Mouse (Mus musculus): ENCODE results near the gene Saysd1.

Saysd1 gene

GRCm38 (mm10) chr14:20138484-20139355 is at the start of gene Saysd1:
TSS of gene Saysd1 (minus strand) at chr14:20138534.
- DNase-seq = peak; percentile 10

GRCm38 (mm10) chr14:20185426-20185825 is 47.1 kb upstream of the Saysd1 start:
- peak; percentile 26 for DNase-seq

DNA sequence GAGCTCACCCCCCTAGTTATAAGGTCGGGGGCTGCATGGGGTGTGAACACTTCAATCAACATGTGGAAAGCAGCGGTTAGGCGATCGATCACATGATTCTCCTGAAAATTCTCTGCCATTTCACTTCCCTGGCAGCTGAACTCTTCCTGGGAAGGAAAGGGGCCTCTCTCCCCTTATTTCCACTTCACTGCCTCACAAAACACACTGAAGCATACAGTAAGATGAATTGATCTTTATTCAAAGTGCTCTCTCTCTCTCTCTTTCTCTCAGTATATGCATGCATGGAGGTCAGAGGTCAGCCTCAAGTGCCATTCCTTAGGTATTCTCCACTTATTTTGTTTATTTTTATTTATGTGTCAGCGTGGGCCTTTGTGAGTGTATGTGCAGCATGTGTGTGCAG is 45.4 kb upstream of the Saysd1 start:
- DNase-seq = no peak

- peak; percentile 36 for DNase-seq
These were observed 44.3 kb upstream of the Saysd1 start for GRCm38 (mm10) chr14:20182596-20182995.

- DNase-seq = peak; percentile 96
These were observed 43.2 kb upstream of the Saysd1 start, which contains the start of gene Kcnk5 for GRCm38 (mm10) chr14:20181466-20181921. TSS of gene Kcnk5 (minus strand) at chr14:20181809.

GRCm38 (mm10) chr14:20180751-20181162 is 42.4 kb upstream of the Saysd1 start:
- no peak for DNase-seq

- peak; percentile 80 for DNase-seq
These were observed 42.0 kb upstream of the Saysd1 start for GRCm38 (mm10) chr14:20180304-20180703.

GRCm38 (mm10) chr14:20179731-20180280 is 41.5 kb upstream of the Saysd1 start:
- DNase-seq = no peak

GRCm38 (mm10) chr14:20179080-20179479 is 40.7 kb upstream of the Saysd1 start:
- DNase-seq = no peak

- no peak for DNase-seq
These were observed 40.3 kb upstream of the Saysd1 start for GRCm38 (mm10) chr14:20178593-20178992.

GRCm38 (mm10) chr14:20177494-20178123 is 39.3 kb upstream of the Saysd1 start:
- DNase-seq = peak; percentile 65

DNA sequence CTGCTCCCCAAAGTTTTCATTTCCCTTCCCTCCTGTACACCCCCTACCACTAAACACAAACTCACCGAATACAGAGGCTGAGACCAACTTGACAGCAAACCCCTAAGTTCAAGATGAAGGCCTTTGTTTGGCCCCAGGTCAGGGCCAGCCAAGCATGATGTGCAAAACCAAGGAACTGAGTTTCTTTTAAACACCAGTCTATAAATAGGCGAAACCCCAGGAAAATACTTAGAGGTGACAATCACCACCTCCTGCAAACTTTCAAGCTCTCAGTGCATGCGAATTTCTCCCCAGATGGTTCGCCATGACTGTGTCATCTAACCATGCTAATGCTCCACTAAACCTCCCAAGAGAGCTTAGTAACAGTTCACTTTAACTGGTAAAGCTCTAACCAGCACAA is 37.4 kb upstream of the Saysd1 start:
- no peak for DNase-seq

- no peak for DNase-seq
These were observed 36.8 kb upstream of the Saysd1 start for GRCm38 (mm10) chr14:20175114-20175513.

- no peak for DNase-seq
These were observed 36.4 kb upstream of the Saysd1 start for GRCm38 (mm10) chr14:20174696-20175095.

GRCm38 (mm10) chr14:20173873-20174490 is 35.6 kb upstream of the Saysd1 start:
- DNase-seq = no peak

GRCm38 (mm10) chr14:20172924-20173323 is 34.6 kb upstream of the Saysd1 start:
- no peak for DNase-seq

DNA sequence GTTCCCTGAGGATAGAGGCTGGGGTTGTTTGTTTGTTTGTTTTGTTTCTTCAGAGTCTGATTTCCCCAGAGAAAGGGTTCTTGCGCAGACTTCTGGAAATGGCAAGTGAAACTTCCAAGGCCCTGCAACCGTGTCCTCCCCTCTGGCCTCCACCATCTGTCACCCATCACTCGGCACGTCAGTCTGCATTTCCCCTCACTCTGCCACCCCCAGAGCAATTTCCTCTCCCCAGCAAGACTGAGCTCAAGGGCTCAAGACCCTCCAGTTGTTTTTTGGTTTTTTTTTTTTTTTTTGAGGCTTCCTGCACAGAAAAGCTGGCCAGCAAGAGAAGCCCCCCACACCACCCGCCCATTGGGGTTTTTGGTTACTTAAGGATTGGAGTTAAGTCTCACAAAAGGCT is 34.2 kb upstream of the Saysd1 start:
- DNase-seq = no peak

DNA sequence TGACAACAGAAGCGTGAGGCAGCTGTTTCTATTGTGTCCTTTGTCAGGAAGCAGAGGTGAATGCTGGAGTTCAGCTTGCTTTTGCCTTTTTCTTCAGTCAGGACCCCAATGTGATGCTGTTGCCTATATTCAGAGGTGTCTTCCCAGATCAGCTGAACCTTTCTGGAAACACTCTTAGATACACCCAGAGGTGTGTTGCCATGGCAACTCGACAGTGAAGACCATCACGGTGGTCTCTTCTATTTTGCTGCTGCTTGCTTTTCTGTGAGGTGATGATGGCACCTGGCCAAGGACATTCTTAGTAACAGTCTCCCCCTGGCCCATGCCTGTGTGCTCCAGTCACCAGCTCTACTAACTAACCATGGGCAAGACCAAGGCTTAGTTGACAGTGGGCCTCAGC is 33.5 kb upstream of the Saysd1 start:
- no peak for DNase-seq

DNA sequence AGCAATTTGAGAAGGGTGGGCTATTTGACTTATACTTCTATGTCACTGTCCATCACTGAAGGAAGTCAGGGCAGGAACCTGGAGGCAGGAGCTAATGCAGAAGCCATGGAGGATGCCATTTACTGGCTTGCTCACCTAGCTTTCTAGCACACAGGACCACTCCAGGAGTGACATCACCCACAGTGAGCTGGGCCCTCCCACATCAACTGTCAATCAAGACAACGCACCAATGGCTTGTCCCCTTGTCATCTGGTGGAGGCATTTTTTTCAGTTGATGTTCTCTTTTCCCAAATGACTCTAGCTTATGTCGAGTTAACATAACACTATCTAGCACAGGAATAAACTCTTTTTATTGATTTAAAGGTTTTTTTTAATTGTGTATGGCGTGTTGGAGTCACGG is 30.9 kb upstream of the Saysd1 start:
- DNase-seq = no peak

GRCm38 (mm10) chr14:20168478-20168877 is 30.1 kb upstream of the Saysd1 start:
- DNase-seq = no peak

GRCm38 (mm10) chr14:20168054-20168453 is 29.7 kb upstream of the Saysd1 start:
- no peak for DNase-seq

- DNase-seq = peak; percentile 91
These were observed 27.1 kb upstream of the Saysd1 start for GRCm38 (mm10) chr14:20165413-20165812.

DNA sequence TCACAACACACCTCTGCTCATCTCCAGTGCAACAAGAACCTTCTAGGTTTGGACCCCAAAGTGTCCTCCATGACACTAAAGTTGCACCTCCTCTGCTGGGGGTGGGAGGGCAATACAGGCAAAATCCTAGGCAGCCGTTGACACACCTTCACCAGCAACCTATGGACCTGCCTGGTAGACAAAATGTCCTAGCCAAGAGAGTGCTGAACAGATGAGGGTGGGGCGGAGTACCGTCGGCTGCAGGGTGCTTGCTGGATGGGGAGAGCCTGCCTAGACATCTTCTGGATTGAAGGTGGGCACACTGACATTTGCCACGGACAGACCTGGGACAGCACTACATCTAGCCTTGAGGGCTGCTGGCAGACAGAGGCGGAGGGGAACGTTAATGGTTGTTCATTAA is 26.1 kb upstream of the Saysd1 start:
- peak; percentile 52 for DNase-seq

Data from kidney, adult 9 months (tissue).